ENCODE assay signal across 8 mouse cellular contexts in genomic region chr16:18234671-18235388, GRCm38 (mm10). TPM values are rescaled to one million over a fixed set of nuclear protein-coding genes. Genes with fewer than 3 reads are reported as not detected.
DNase-seq lines count a peak whose midpoint lies in the region.

Gene Zdhhc8 (minus strand): TSS chr16:18235136.

- H3K4me1 ChIP-seq in megakaryocyte, embryonic 14.5 days, result peaks cover 39% of the 10 kb centered on the region

- H3K9me3 ChIP-seq in megakaryocyte, embryonic 14.5 days, result no peaks in the 10 kb centered on the region

- intact Hi-C loops in left cerebral cortex, postnatal 25 days (cut with DNase I), result loop anchor here (1.0 to 10.0 kb wide), 3 partner anchors 13 to 390 kb away; partner anchors contain the start of genes Gm49601, Gp1bb, Ranbp1 and Sept5

- DNase-seq in ZHBTc4 (ENCODE audit: low read depth, low spot score) (peak; percentile 55), adipocyte (ENCODE audit: low spot score) (no peak)
- DNase-seq in cerebellum, postnatal 14 days, result peak; percentile 83 to 86
- peak; percentile 83 for DNase-seq in gastrocnemius, postnatal 25 days
- peak; percentile 71 for DNase-seq in induced T-regulatory cell, adult 2 months (ENCODE audit: low read depth)
- peak; percentile 81 to 86 for DNase-seq in left cerebral cortex, postnatal 25 days (ENCODE audit: low spot score in 2 of 2)
- peak; percentile 89 to 90 for DNase-seq in right cerebral cortex, postnatal 10 days (ENCODE audit: low spot score in 2 of 2)

- H3K36me3 ChIP-seq in megakaryocyte, embryonic 14.5 days (replicated peaks; ENCODE audit: low read length), result peaks cover 31% of the 10 kb centered on the region

- H3K4me3 ChIP-seq in megakaryocyte, embryonic 14.5 days (replicated peaks), result peak within 1 kb of the TSS; percentile 92

- H3K27me3 ChIP-seq in megakaryocyte, embryonic 14.5 days (replicated peaks), result peaks cover 44% of the 10 kb centered on the region

RNA-seq across cellular contexts. Expression of gene Zdhhc8, which starts in this region (rescaled TPM):
- 10 to 100 TPM; 21.6 to 26.6 TPM for total RNA-seq in gastrocnemius, postnatal 25 days (2021)
- total RNA-seq in left cerebral cortex, postnatal 25 days (2021), result 100 to 1,000 TPM; 140 to 144 TPM
- 18.6 and 41.2 TPM in 2 replicates for polyA plus RNA-seq in megakaryocyte, embryonic 14.5 days (2012; ENCODE audit: insufficient read depth, low replicate concordance)

Comparison
In these comparisons a context has a peak if more than half of its experiments do, and no peak if none do; other contexts are left out.
1. RNA of gene Zdhhc8 (total RNA-seq): 140 to 144 TPM in left cerebral cortex, postnatal 25 days; 21.6 to 26.6 TPM in gastrocnemius, postnatal 25 days; every median in the first group is over 4 times any median in the second.